Mouse (Mus musculus) adrenal gland, postnatal 10 days (tissue): ENCODE results near the gene Gm5426. TPM values are rescaled to one million over a fixed set of nuclear protein-coding genes. Genes with fewer than 3 reads are reported as not detected.

Experiments
- microRNA-seq: library from miRNA; unstranded; fragments of <30 nt; microRNA quantifications from one replicate; pipeline ENCODE4 v1.2.0, GENCODE M21; 2021
- total RNA-seq, 2 experiments: library from RNA; stranded (reverse); gene quantifications; 2 replicates each; pipeline ENCODE4 v1.2.3; 2021

Gm5426 gene
- total RNA-seq, 2 experiments from 2014 or later: not detected

Small RNAs within 50 kb of the gene (microRNA-seq; reads per million reads assigned to microRNA genes)
- not detected for gene Gm22913

Other genes starting within 250 kb of the Gm5426 start
- gene Eea1, start 196.0 kb upstream of the Gm5426 start, total RNA-seq: 10 to 100 TPM; 26.2 to 27.2 TPM